Mouse (Mus musculus) lung, adult 2 months (tissue): ENCODE results near the gene Slk.

ENCODE experiments used
- CTCF ChIP-seq: fragments of 200-500 bp; IDR thresholded peaks from 2 replicates; pipeline ENCODE4 v1.5.1; 2011; ENCODE audit warnings: mild to moderate bottlenecking, low read length, control low read depth; ENCODE audit not compliant: insufficient read depth
- POLR2A ChIP-seq: fragments of 200-500 bp; IDR thresholded peaks from 2 replicates; pipeline ENCODE4 v1.6.1; 2011; ENCODE audit warnings: low read depth, mild to moderate bottlenecking, control low read depth, low read length, borderline replicate concordance; ENCODE audit errors: extremely low read depth

GRCm38 (mm10) chr19:47534131-47534530 lies 45.3 kb upstream of the Slk start:
- no peak for TF ChIP-seq POLR2A
- TF ChIP-seq CTCF, result no peak
